Mouse (Mus musculus): ENCODE results near the gene Gckr. TPM values are rescaled to one million over a fixed set of nuclear protein-coding genes. Genes with fewer than 3 reads are reported as not detected.

Gene Gckr
- total RNA-seq (2023): not detected

GRCm38 (mm10) chr5:31297047-31297757, at the start of gene Gckr:
Gene Gckr, plus strand, starts transcription at chr5:31297443.

DNA sequence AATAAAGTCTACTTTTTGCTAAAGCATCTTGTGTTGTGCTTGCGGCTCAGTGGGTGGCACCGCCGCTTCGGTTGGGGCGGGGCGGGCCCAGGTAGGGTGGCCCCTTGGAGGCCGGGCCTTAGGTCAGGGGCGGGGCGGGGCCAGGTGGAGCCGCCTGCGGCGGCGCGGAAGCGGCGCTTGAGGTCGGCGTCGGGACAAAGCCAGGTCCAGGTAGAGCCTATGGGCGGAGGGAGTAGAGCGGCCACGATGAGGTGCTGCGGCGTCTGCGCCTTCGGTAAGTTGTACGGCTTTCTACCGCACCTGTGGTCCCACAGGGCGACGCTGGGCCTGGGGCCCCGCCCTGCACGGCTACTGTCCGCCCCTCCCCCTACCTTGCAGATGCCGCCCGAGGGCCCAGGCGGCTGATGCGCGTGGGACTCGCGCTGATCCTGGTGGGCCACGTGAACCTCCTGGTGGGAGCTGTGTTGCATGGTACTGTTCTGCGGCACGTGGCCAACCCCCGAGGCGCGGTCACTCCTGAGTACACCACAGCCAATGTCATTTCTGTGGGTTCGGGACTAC, 45.6 kb upstream of the Gckr start, which contains the start of gene Krtcap3:
Gene Krtcap3, plus strand, starts transcription at position 151 of the 561 bp plus-strand sequence.

GRCm38 (mm10) chr5:31290521-31291360, 6.5 kb upstream of the Gckr start, which contains the start of gene Ift172:
Gene Ift172, minus strand, starts transcription at chr5:31291116.

GRCm38 (mm10) chr5:31295606-31296141, 1.6 kb upstream of the Gckr start, which contains the start of gene Fndc4:
Gene Fndc4, minus strand, starts transcription at chr5:31296080.

Other genes with a start within 250 kb of the Gckr start
- 32.9 TPM for gene Atraid, start 249.1 kb upstream of the Gckr start, total RNA-seq (2023)
- 9.5 TPM for gene Slc5a6, start 248.5 kb upstream of the Gckr start, total RNA-seq (2023)
- gene Cad, start 242.7 kb upstream of the Gckr start, total RNA-seq (2023): 50.3 TPM
- not detected for gene Dnajc5g, start 191.2 kb upstream of the Gckr start, total RNA-seq (2023)
- gene Slc30a3, start 189.2 kb upstream of the Gckr start, total RNA-seq (2023): 1.3 TPM
- gene Trim54, start 180.7 kb upstream of the Gckr start, total RNA-seq (2023): not detected
- gene Ucn, start 158.6 kb upstream of the Gckr start, total RNA-seq (2023): not detected
- 18.9 TPM for gene Mpv17, start 143.2 kb upstream of the Gckr start, total RNA-seq (2023)
- 5.2 TPM for gene Gm29609, start 117.5 kb upstream of the Gckr start, total RNA-seq (2023)
- 168 TPM for gene Gtf3c2, start 117.3 kb upstream of the Gckr start, total RNA-seq (2023)
- gene Snx17, start 104.2 kb upstream of the Gckr start, total RNA-seq (2023): 68.5 TPM
- 36.4 TPM for gene Eif2b4, start 104.0 kb upstream of the Gckr start, total RNA-seq (2023)
- gene Zfp513, start 95.1 kb upstream of the Gckr start, total RNA-seq (2023): 27.9 TPM
- 128 TPM for gene Ppm1g, start 76.8 kb upstream of the Gckr start, total RNA-seq (2023)
- 190 TPM for gene Nrbp1, start 56.6 kb upstream of the Gckr start, total RNA-seq (2023)
- not detected for gene Gm9970, start 56.2 kb upstream of the Gckr start, total RNA-seq (2023)
- 20.0 TPM for gene Krtcap3, start 45.8 kb upstream of the Gckr start, total RNA-seq (2023)
- gene Ift172, start 6.3 kb upstream of the Gckr start, total RNA-seq (2023): 15.1 TPM
- not detected for gene Fndc4, start 1.4 kb upstream of the Gckr start, total RNA-seq (2023)
- 40.9 TPM for gene Zfp512, start 155.0 kb downstream of the Gckr start, total RNA-seq (2023)
- 0.21 TPM for gene 4930548H24Rik, start 188.3 kb downstream of the Gckr start, total RNA-seq (2023)
- 41.3 TPM for gene Gpn1, start 197.3 kb downstream of the Gckr start, total RNA-seq (2023)
- gene Slc4a1ap, start 229.6 kb downstream of the Gckr start, total RNA-seq (2023): 83.0 TPM
- gene Supt7l, start 230.4 kb downstream of the Gckr start, total RNA-seq (2023): 30.8 TPM

Data from CD4-positive naive resting alpha-beta T cell, adult 76 days (primary cell).